Mouse (Mus musculus) A20 (cell line): ENCODE data around the gene Slc44a3.

Experiments
- DNase-seq: peaks from one replicate; pipeline ENCODE4 v3.0.0-alpha.2; 2011; ENCODE audit warnings: low read depth, low spot score

The Slc44a3 gene

DNA sequence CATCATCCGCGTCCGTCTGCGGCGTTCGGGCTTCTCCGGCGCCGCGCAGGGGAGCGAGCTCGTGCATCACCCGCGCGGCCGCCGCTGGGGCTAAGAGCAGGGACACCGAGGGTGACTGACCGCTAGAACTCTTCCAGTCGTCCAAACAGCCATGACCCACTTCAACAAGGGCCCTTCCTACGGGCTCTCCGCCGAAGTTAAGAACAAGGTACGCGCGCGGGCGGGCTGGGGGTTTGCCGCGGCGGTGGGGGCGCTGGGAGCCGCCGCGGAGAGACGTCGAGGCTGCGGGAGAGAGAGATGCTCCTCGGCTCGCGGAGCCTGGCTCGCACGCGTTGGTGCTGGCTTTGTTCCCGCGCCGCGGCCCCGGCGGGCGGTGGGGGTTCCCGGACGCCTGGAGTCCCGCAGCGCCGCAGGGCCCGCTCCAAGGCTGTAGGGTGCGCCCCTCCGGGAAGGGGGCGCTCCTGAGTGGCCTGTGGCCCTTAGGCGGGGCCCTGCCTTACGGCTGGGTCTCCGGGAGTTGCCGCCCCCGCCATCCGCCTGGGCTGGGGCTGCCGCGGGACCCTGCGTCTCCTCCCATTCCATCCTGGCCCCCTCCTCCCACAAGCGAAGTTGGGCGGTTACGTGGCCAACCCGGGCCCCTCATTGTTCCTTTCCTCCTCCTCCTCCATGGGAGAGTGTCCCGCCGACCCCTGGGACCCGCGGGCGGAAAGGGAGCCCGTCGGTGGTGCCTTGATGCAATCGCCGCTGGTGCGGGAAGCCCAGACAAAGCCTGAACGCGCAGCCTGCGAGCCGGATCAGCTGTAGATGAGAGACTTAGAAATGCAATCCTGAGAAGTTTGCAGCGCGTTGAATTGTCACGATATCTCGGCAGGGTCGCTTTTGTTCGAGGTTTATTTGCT is 105.3 kb downstream of the Slc44a3 start:
- DNase-seq = no peak

DNA sequence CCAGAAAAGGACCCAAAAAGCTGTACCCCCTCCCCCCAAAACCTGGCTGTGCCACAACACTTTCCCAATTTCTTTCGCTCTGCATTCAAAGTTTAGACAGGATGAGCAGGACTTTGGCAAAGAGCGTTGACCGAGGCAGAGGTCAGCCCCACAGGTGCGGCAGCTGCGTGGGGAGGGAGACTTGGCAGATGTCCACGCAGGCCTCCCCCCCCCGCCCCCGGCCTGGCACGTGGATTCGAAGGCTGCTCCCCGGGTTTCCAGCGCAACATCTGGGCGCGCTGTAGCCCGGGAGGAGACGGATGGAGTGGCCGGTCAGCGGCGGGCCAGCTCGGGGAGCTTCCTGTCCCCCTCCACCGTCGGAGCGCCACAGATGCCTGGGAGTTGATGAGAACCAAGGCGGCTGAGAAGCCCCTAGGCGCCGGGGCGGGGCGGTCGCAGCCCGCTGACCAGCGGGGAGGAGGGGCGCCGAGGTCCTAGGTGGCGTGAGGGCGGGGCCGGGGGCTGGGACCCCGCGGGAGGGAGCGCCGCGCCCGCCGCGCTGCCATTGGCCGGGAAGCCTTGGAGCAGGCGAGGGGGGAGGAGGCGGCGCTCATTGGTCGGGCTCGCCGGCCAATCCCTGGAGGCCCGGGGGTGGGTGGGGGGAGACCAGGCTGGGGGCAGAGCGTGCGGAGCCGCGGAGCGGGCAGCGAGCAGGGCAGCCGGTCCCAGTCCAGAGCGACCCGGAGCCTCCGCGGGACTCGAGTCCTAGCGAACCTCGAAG is 106.2 kb downstream of the Slc44a3 start, which contains the start of gene Cnn3:
Cnn3 (plus strand) TSS at position 637 of the 760 bp plus-strand sequence.
- DNase-seq = no peak

DNA sequence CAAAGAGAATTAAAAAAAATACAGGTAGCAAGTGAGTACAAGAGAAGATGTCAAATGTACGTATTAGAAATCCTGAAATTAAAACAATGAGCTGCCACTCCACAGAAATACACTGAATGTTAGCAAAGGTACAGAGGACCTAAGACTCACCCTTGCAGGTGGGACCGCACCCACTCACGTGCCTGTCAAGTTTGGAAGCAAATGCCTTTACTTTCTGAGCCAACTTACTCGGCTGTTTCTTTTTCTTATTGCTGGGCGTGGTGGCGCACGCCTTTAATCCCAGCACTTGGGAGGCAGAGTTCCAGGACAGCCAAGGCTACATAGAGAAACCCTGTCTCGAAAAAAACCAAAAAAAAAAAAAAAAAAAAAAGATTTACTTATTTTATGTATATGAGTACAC is 109.8 kb downstream of the Slc44a3 start:
- no peak for DNase-seq

DNA sequence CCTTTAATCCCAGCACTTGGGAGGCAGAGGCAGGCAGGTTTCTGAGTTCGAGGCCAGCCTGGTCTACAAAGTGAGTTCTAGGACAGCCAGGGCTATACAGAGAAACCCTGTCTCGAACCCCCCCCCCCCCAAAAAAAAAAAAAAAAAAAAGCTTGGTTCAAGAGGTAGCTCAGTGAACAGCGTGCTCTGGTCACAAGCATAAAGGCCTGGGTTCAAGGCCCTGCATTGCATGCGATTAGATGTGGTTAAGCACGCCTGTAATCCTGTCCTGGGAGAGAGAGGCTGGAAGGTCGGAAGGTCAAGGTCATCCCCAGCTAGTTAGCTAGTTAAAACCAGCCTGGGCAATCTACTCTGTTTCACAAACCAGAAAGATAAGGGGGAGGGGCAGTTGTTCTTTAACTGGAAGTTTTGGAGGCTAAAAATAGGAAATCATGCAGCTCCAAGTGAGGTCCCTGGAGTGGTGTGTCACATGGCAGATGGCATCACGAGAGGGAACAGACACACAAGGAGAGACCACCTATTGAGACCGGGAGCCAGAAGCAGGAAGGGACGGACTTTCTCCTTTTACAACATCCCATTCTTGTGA is 113.3 kb downstream of the Slc44a3 start:
- no peak for DNase-seq

DNA sequence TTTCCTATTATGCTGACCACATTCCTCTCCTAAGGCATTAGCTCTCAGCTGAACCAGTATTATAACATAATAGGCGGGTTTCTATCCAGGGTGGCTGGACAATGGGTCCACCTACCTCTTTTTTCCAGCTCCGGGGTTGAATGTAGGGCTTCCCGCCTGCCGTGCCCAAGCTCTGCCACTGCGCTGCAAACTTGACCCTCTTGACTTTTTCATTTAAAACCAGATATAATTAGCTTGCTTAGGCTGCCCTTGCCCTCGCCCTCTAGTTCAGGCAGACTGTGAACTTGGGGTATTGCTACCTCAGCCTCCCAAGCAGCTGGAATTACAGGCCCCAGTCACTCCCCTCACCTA is 114.0 kb downstream of the Slc44a3 start:
- DNase-seq = no peak

DNA sequence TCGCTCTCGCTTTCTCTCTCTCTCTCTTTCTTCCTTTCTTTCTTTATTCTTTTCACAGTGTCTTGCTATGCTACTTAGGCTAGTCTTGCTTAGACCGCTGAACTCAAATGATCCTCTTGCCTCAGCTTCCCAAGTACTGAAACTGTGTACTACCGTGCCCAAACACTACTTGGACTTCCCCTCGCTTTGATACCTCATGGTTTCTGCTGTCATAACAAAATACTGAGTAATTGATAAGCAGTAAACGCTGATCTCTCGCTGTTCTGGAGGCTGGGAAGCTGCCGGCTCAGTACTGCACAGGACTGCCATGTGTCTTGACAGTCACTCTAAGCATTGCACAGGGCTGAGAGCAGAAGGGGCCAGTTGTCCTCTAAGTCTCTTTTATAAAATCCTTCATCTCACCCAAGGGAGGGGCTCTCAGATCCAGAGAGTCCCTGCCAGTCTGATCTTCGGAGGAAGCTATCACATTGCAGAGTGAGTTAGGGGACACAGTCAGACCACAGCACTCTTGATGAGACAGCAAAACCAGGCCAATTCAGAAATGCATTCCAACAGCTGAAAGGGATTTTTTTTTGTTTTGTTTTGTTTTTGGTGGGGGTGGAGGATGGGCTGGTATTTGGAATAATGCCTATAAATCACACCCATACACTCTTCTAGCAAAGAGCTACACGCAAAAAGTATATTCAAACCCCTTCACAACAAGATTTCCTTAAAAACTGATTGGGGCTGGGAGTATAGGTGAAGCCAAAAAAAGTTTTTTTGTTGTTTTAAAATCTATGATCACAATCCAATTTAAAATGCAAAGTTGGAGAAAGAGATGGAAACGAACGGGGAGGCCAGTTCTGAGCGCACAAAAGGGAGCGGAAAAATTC is 114.6 kb downstream of the Slc44a3 start:
- no peak for DNase-seq

DNA sequence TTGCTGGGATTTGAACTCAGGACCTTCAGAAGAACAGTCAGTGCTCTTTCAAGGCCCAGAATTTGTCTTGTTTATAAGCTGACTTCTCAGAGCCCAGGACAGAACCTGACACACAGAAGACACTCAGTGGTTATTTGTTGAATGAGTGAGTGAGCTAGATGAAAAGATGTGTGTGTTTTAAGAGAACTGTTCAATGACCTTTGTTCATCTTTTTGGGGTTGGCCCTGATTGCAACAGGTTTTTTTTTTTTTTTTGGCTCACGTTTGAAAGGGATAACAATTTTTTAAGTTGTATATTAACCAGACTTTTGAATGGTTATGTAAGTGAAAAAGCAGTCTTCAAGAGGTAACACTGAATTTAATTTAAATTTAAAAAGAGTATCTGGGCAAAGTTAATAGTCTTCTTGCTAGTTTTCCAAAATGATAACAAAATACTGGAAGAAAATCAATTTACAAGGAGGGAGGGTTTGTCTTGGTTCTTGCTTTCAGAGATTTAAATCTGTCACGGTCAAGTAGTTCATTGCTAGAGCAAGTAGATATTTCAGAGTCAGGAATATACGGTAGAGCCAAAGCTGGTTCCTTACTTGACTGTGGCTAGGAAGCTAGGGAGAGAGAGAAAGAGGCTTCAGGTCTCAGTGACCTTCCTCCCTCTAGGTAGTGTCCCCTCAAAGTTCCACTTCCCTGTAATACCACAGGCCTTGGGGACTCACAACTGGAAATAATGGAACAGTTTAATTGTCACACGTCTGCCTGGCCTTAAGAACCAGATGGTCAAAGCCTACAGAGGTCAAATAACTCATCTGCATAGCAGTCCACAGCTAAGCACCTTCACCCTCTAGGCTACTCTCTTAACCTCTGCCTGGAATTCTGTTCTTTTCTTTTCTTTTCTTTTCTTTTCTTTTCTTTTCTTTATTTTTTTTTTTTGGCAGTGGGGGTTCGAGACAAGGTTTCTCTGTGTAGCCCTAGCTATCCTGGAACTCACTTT is 115.7 kb downstream of the Slc44a3 start:
- no peak for DNase-seq

DNA sequence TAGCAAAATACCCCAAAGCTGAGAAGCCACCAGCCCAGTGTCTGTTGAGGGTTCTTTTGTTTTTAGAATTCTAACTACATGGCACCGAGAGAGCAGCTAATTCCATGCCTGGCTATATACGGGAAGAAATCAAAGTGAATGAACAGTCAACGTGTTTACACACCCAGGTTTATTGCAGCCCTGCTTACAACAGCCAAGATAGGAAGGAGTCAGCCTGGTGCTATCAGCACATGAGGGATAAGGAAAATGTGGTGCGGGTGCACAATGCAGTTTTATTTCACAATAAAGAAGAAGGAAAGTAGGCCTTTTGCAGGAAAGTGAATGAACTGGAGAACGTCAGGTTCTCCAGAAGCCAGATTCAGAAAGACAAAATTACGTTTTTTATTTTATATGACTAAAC is 120.8 kb downstream of the Slc44a3 start:
- no peak for DNase-seq
